Mouse (Mus musculus) liver, postnatal 0 days (tissue): Measurements from ENCODE around the gene Ssc5d.

Source experiments
- CTCF ChIP-seq: sonication (generic); IDR thresholded peaks from 2 replicates; pipeline ENCODE4 v1.5.1; 2016; ENCODE audit warnings: antibody characterized with exemption, low read depth
- EP300 ChIP-seq: IDR thresholded peaks from 2 replicates; pipeline ENCODE4 v1.6.1; 2016; ENCODE audit warnings: antibody characterized with exemption, low read depth, mild to moderate bottlenecking

GRCm38 (mm10) chr7:4947855-4948254 lies 22.3 kb downstream of the Ssc5d start:
- TF ChIP-seq EP300 (no peak), CTCF (no peak)
